Mouse (Mus musculus): ENCODE data around the gene Atp5l. TPM values are rescaled to one million over a fixed set of nuclear protein-coding genes. Genes with fewer than 3 reads are reported as not detected.

Gene Atp5l
- polyA plus RNA-seq, 1 experiment: 250 TPM

- H3K27ac ChIP-seq (ENCODE audit: control insufficient read depth, insufficient read depth, low read length): peak overlapping the region; percentile 91
- no peaks in the 10 kb centered on the region for H3K27me3 ChIP-seq (ENCODE audit: control insufficient read depth, insufficient read depth, low read length)
- H3K4me1 ChIP-seq (replicated peaks; ENCODE audit: control insufficient read depth, insufficient read depth, low read length): peaks cover 24% of the 10 kb centered on the region
- WGBS: under 1% methylated on average over 13 of the region's 13 CpGs
- peak overlapping the region; percentile 94 for H3K4me3 ChIP-seq (ENCODE audit: control insufficient read depth, insufficient read depth, low read length)
- DNase-seq: peak; percentile 55
- no peaks in the 10 kb centered on the region; the same call in 1 of the 2 replicates for H3K36me3 ChIP-seq (ENCODE audit: control insufficient read depth, insufficient read depth, low read length)
- no peak for TF ChIP-seq CTCF (IDR thresholded peaks at IDR 0.05; ENCODE audit: borderline replicate concordance, control insufficient read depth, extremely low read depth, insufficient read depth, low read length, poor library complexity)
Observed at GRCm38 (mm10) chr9:44879694-44880271, 40.8 kb downstream of the Atp5l start.

- DNase-seq: peak; percentile 50
- H3K27ac ChIP-seq (ENCODE audit: control insufficient read depth, insufficient read depth, low read length): peak overlapping the region; percentile 91
- H3K36me3 ChIP-seq (ENCODE audit: control insufficient read depth, insufficient read depth, low read length): no peaks in the 10 kb centered on the region; the same call in 1 of the 2 replicates
- H3K27me3 ChIP-seq (ENCODE audit: control insufficient read depth, insufficient read depth, low read length): no peaks in the 10 kb centered on the region
- H3K4me1 ChIP-seq (replicated peaks; ENCODE audit: control insufficient read depth, insufficient read depth, low read length): peaks cover 24% of the 10 kb centered on the region
- 3% methylated on average over 9 of the region's 9 CpGs for WGBS
- peak overlapping the region; percentile 94 for H3K4me3 ChIP-seq (ENCODE audit: control insufficient read depth, insufficient read depth, low read length)
- TF ChIP-seq CTCF (IDR thresholded peaks at IDR 0.05; ENCODE audit: borderline replicate concordance, control insufficient read depth, extremely low read depth, insufficient read depth, low read length, poor library complexity) (no peak), POLR2A (IDR thresholded peaks at IDR 0.05; ENCODE audit: control insufficient read depth, extremely low read depth, insufficient read depth, low read length, poor library complexity) (no peak)
Observed at GRCm38 (mm10) chr9:44878776-44879500, 41.6 kb downstream of the Atp5l start.

GRCm38 (mm10) chr9:44877686-44878085 lies 42.9 kb downstream of the Atp5l start:
- 94% methylated on average over 7 of the region's 7 CpGs for WGBS
- H3K27ac ChIP-seq (ENCODE audit: control insufficient read depth, insufficient read depth, low read length): no peak overlapping the region
- no peaks in the 10 kb centered on the region for H3K27me3 ChIP-seq (ENCODE audit: control insufficient read depth, insufficient read depth, low read length)
- no peaks in the 10 kb centered on the region; the same call in 1 of the 2 replicates for H3K36me3 ChIP-seq (ENCODE audit: control insufficient read depth, insufficient read depth, low read length)
- H3K4me3 ChIP-seq (ENCODE audit: control insufficient read depth, insufficient read depth, low read length): no peak overlapping the region
- no peak for DNase-seq
- H3K4me1 ChIP-seq (replicated peaks; ENCODE audit: control insufficient read depth, insufficient read depth, low read length): peaks cover 20% of the 10 kb centered on the region
- TF ChIP-seq CTCF (IDR thresholded peaks at IDR 0.05; ENCODE audit: borderline replicate concordance, control insufficient read depth, extremely low read depth, insufficient read depth, low read length, poor library complexity) (no peak), POLR2A (IDR thresholded peaks at IDR 0.05; ENCODE audit: control insufficient read depth, extremely low read depth, insufficient read depth, low read length, poor library complexity) (no peak)

- Histone ChIP-seq H3K27me3 (ENCODE audit: control insufficient read depth, insufficient read depth, low read length) (no peaks in the 10 kb centered on the region), H3K4me1 (replicated peaks; ENCODE audit: control insufficient read depth, insufficient read depth, low read length) (peaks cover 16% of the 10 kb centered on the region), H3K27ac (ENCODE audit: control insufficient read depth, insufficient read depth, low read length) (no peak overlapping the region), H3K36me3 (ENCODE audit: control insufficient read depth, insufficient read depth, low read length) (no peaks in the 10 kb centered on the region; the same call in 1 of the 2 replicates), H3K4me3 (ENCODE audit: control insufficient read depth, insufficient read depth, low read length) (no peak overlapping the region)
- TF ChIP-seq CTCF (IDR thresholded peaks at IDR 0.05; ENCODE audit: borderline replicate concordance, control insufficient read depth, extremely low read depth, insufficient read depth, low read length, poor library complexity) (no peak), POLR2A (IDR thresholded peaks at IDR 0.05; ENCODE audit: control insufficient read depth, extremely low read depth, insufficient read depth, low read length, poor library complexity) (no peak)
- no peak for DNase-seq
- WGBS: 54% methylated on average over 7 of the region's 7 CpGs
Observed at GRCm38 (mm10) chr9:44875476-44875875, 45.1 kb downstream of the Atp5l start.

GRCm38 (mm10) chr9:44874198-44874597 lies 46.3 kb downstream of the Atp5l start:
- H3K27me3 ChIP-seq (ENCODE audit: control insufficient read depth, insufficient read depth, low read length): no peaks in the 10 kb centered on the region
- H3K36me3 ChIP-seq (ENCODE audit: control insufficient read depth, insufficient read depth, low read length): no peaks in the 10 kb centered on the region; the same call in 1 of the 2 replicates
- H3K4me3 ChIP-seq (ENCODE audit: control insufficient read depth, insufficient read depth, low read length): no peak overlapping the region
- H3K27ac ChIP-seq (ENCODE audit: control insufficient read depth, insufficient read depth, low read length): no peak overlapping the region
- peaks cover 12% of the 10 kb centered on the region for H3K4me1 ChIP-seq (replicated peaks; ENCODE audit: control insufficient read depth, insufficient read depth, low read length)
- no peak for DNase-seq
- TF ChIP-seq CTCF (IDR thresholded peaks at IDR 0.05; ENCODE audit: borderline replicate concordance, control insufficient read depth, extremely low read depth, insufficient read depth, low read length, poor library complexity) (no peak), POLR2A (IDR thresholded peaks at IDR 0.05; ENCODE audit: control insufficient read depth, extremely low read depth, insufficient read depth, low read length, poor library complexity) (no peak)

GRCm38 (mm10) chr9:44873665-44874064 lies 46.9 kb downstream of the Atp5l start:
- 65% methylated on average over 5 of the region's 5 CpGs for WGBS
- Histone ChIP-seq H3K4me1 (replicated peaks; ENCODE audit: control insufficient read depth, insufficient read depth, low read length) (peaks cover 10% of the 10 kb centered on the region), H3K27me3 (ENCODE audit: control insufficient read depth, insufficient read depth, low read length) (no peaks in the 10 kb centered on the region), H3K4me3 (ENCODE audit: control insufficient read depth, insufficient read depth, low read length) (no peak overlapping the region), H3K36me3 (ENCODE audit: control insufficient read depth, insufficient read depth, low read length) (no peaks in the 10 kb centered on the region; the same call in 1 of the 2 replicates), H3K27ac (ENCODE audit: control insufficient read depth, insufficient read depth, low read length) (no peak overlapping the region)
- TF ChIP-seq POLR2A (IDR thresholded peaks at IDR 0.05; ENCODE audit: control insufficient read depth, extremely low read depth, insufficient read depth, low read length, poor library complexity) (no peak), CTCF (IDR thresholded peaks at IDR 0.05; ENCODE audit: borderline replicate concordance, control insufficient read depth, extremely low read depth, insufficient read depth, low read length, poor library complexity) (no peak)
- DNase-seq: no peak
